ENCODE assay signal across 21 mouse cellular contexts in the genomic region with DNA sequence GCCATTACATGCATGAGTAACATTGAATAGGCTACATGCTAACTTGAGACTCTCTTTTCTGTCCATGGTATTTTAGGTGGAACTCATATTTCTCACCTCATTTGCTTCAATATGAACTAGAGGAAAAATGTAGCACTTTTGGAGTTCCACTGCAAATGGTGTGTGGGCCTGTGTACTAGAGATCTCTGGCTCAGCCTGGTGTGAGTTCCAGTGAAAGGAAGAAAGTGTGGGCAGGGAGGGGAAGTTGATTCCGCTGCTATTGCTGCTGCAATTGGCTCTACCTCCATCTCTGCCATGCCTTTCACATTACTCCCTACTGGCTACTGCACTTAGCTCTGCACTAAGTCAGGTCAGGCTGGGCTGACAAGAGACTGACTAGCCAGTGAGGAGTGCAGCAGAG. TPM values are rescaled to one million over a fixed set of nuclear protein-coding genes. Genes with fewer than 3 reads are reported as not detected.
"Had no signal": no experiment of that assay in that cellular context is flagged by ENCODE, and none has a peak within 500 bp of the region (broad histone marks: within the 10 kb centered on the region; RNA-seq: fewer than 3 reads in every experiment).

No protein-coding gene starts in this region.

- H3K9ac ChIP-seq: liver, embryonic 13.5 days; lung, embryonic 14.5 days; midbrain, embryonic 12.5 days; midbrain, embryonic 15.5 days; neural tube, embryonic 12.5 days; neural tube, embryonic 15.5 days; stomach, embryonic 15.5 days had no signal

- H3K4me1 ChIP-seq: liver, embryonic 13.5 days; midbrain, embryonic 12.5 days; midbrain, embryonic 15.5 days; neural tube, embryonic 12.5 days; neural tube, embryonic 15.5 days; stomach, embryonic 15.5 days had no signal

- H3K4me3 ChIP-seq: left cerebral cortex, adult 2 months; liver, embryonic 13.5 days; midbrain, embryonic 12.5 days; midbrain, embryonic 15.5 days; neural tube, embryonic 12.5 days; neural tube, embryonic 15.5 days; stomach, embryonic 15.5 days had no signal

- H3K27ac ChIP-seq: left cerebral cortex, adult 2 months; liver, embryonic 13.5 days; macrophage; midbrain, embryonic 12.5 days; midbrain, embryonic 15.5 days; neural tube, embryonic 12.5 days; neural tube, embryonic 15.5 days; stomach, embryonic 15.5 days had no signal

- H3K36me3 ChIP-seq: liver, embryonic 13.5 days; midbrain, embryonic 12.5 days; midbrain, embryonic 15.5 days; neural tube, embryonic 12.5 days; neural tube, embryonic 15.5 days; stomach, embryonic 15.5 days had no signal

- H3K9me3 ChIP-seq: liver, embryonic 13.5 days; midbrain, embryonic 12.5 days; midbrain, embryonic 15.5 days; neural tube, embryonic 12.5 days; neural tube, embryonic 15.5 days; stomach, embryonic 15.5 days had no signal

- ATAC-seq: lung, postnatal 0 days; midbrain, embryonic 15.5 days had no signal

- H3K4me2 ChIP-seq: liver, embryonic 13.5 days; lung, embryonic 14.5 days; midbrain, embryonic 12.5 days; midbrain, embryonic 15.5 days; neural tube, embryonic 12.5 days; neural tube, embryonic 15.5 days; stomach, embryonic 15.5 days had no signal

- DNase-seq: kidney, adult 18-20 months; kidney, adult 9 months; kidney, postnatal 14 days; kidney, postnatal 4 days; layer of hippocampus, postnatal 36 days; liver, embryonic 13.5 days; lung, embryonic 14.5 days; right cerebral cortex, postnatal 25 days; spleen, adult 18-20 months; thymus, adult 18-20 months; thymus, postnatal 36 days had no signal

- H3K27me3 ChIP-seq: liver, embryonic 13.5 days; midbrain, embryonic 12.5 days; midbrain, embryonic 15.5 days; neural tube, embryonic 12.5 days; neural tube, embryonic 15.5 days; stomach, embryonic 15.5 days had no signal

RNA-seq across cellular contexts. Expression of gene Cxcl13, which starts 45.7 kb away (rescaled TPM):
- polyA plus RNA-seq: limb, embryonic 11.5 days; macrophage; midbrain, embryonic 12.5 days; midbrain, embryonic 15.5 days; testis, adult 2 months had no signal
